Mouse (Mus musculus) intestine, postnatal 0 days (tissue): ENCODE results near the gene Gng3. TPM values are rescaled to one million over a fixed set of nuclear protein-coding genes. Genes with fewer than 3 reads are reported as not detected.
"Not testable (repeated sequence)": the region's sequence is repeated elsewhere in the genome, so short reads cannot be mapped to it uniquely, and the experiment has no call there.

Experiments
- ATAC-seq: fragments of 200-750 bp; cut with Nextera tagmentation; 2 replicates; pipeline ENCODE4 v1.8.0; 2017; ENCODE audit warnings: mild to moderate bottlenecking, moderate TSS enrichment, moderate library complexity
- H3K27ac ChIP-seq: fragments of 300-500 bp; sonication (generic); 2 replicates; pipeline ENCODE4 v1.5.1; 2014; ENCODE audit warnings: mild to moderate bottlenecking, low read depth, low read length, moderate library complexity
- H3K27me3 ChIP-seq: fragments of 300-500 bp; sonication (generic); replicated peaks from 2 replicates; pipeline ENCODE4 v1.6.1; 2014; ENCODE audit warnings: low read length, mixed read lengths; ENCODE audit not compliant: control insufficient read depth, insufficient read depth
- H3K36me3 ChIP-seq: fragments of 300-500 bp; sonication (generic); 2 replicates; pipeline ENCODE4 v1.6.1; 2014; ENCODE audit warnings: mild to moderate bottlenecking, moderate library complexity; ENCODE audit not compliant: control insufficient read depth, insufficient read depth
- H3K4me1 ChIP-seq: fragments of 300-500 bp; sonication (generic); replicated peaks from 2 replicates; pipeline ENCODE4 v1.6.1; 2014; ENCODE audit warnings: antibody characterized with exemption, low read length, mixed read lengths; ENCODE audit not compliant: control insufficient read depth, insufficient read depth
- H3K4me2 ChIP-seq: fragments of 300-500 bp; sonication (generic); replicated peaks from 2 replicates; pipeline ENCODE4 v1.6.1; 2014; ENCODE audit warnings: low read depth, mild to moderate bottlenecking, moderate library complexity
- H3K4me3 ChIP-seq: fragments of 300-500 bp; sonication (generic); 2 replicates; pipeline ENCODE4 v1.5.1; 2014; ENCODE audit warnings: low read depth, low read length
- H3K9ac ChIP-seq: fragments of 300-500 bp; sonication (generic); 2 replicates; pipeline ENCODE4 v1.6.1; 2014; ENCODE audit warnings: mild to moderate bottlenecking, low read depth, low read length
- H3K9me3 ChIP-seq: fragments of 300-500 bp; sonication (generic); 2 replicates; pipeline ENCODE4 v1.6.1; 2016; ENCODE audit warnings: mixed run types; ENCODE audit not compliant: control insufficient read depth
- CTCF ChIP-seq: sonication (generic); IDR thresholded peaks from 2 replicates; pipeline ENCODE4 v1.5.1; 2016; ENCODE audit warnings: low read depth, mild to moderate bottlenecking, control low read depth, antibody characterized with exemption, moderate library complexity
- WGBS: fragments of 180-500 bp; shearing (Covaris S2); extraction: QIAGEN DNeasy Blood & Tissue Kit; methylation state at CpG from one replicate; pipeline ENCODE4 v1.1.7; 2014; 5-methylcytosine and 5-hydroxymethylcytosine counted together
- polyA plus RNA-seq: library from polyadenylated mRNA; unstranded; fragments of >200 nt; fragmentation: Nextera tagmentation; extraction: Ambion mirVana; gene quantifications from 2 replicates; pipeline ENCODE4 v1.2.1, GENCODE M21; 2015

The Gng3 gene
- polyA plus RNA-seq, 1 experiment from 2014 or later: 9.4 TPM

DNA sequence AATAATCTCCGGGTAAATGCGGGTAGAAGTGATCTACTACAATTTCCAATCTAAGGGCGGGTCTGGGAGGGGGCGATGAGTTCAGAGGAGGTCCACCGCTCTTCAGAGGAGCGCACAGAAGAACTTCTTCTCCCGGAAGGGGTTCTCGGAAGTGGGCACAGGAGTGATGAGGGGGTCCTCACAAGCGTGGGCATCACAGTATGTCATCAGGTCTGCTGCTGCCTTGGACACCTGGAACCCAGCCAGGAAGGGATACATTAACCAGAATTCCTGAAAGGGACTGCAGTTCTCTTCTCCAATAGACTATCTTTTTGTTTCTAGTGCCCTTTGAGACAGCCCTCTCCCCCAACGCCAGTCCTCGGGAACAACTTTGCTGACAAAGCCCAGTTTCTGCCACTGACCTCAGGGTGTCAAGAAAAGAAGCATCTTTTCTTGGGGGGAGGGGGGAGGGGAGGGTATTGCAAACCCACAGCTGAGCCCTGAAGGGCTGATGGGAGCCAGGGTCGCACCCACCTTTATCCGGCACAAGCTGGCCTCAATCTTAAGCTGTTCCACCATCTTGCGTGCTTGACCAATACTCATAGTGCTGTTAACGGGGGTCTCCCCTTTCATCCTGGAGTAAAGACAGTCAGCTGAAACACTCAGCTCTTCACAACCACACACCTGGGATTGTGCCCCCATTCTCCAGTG, 808 bp downstream of the Gng3 start:
- no peak for ATAC-seq

DNA sequence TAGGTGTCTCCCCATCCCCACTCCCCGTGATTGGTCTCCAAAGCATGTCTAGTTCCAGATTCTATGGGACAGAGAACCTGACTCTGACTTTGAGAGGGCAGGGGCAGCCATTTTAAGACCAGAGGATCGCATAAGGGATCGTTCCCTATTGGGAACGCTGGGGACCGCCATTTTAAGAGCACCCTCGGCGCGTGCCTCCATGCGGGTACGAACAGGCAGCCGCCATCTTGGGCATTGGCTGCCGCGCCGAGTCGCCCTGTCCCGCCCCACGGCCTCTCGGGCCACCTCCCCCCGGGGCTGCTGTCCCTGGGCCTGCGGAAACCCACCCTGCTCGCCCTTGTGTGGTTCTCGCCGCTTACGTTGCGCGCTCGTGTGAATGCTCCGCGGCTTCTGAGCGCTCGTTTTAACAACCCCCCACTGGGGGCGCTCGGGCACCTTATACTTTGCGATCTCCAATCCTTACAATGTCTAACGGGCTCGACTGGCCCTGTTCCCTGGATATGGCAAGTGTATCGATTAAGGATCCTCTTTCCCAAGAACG, 1.7 kb downstream of the Gng3 start, which contains the start of gene Bscl2:
Bscl2 (plus strand) TSS at position 217 of the 541 bp plus-strand sequence.
- Histone ChIP-seq H3K36me3 (peaks cover 24% of the 10 kb centered on the region), H3K4me3 (peak within 1 kb of the TSS; percentile 62), H3K27me3 (no peaks in the 10 kb centered on the region), H3K9me3 (no peaks in the 10 kb centered on the region), H3K9ac (peak within 1 kb of the TSS; percentile 83), H3K4me1 (no peaks in the 10 kb centered on the region), H3K4me2 (peak within 1 kb of the TSS; percentile 89), H3K27ac (peak within 1 kb of the TSS; percentile 92)
- under 1% methylated on average over 38 of the region's 38 CpGs for WGBS
- peak; percentile 74 for TF ChIP-seq CTCF
- peak; percentile 74 for ATAC-seq

More for the DNA sequence above, 808 bp downstream of the Gng3 start:
- H3K9me3 ChIP-seq: no peaks in the 10 kb centered on the region
- whole genome bisulfite sequencing: 20% methylated on average over 15 of the region's 15 CpGs
- peak overlapping the region; percentile 92 for H3K27ac ChIP-seq
- peaks cover 15% of the 10 kb centered on the region for H3K36me3 ChIP-seq
- H3K4me3 ChIP-seq: peak overlapping the region; percentile 62
- no peaks in the 10 kb centered on the region for H3K27me3 ChIP-seq
- peak overlapping the region; percentile 89 for H3K4me2 ChIP-seq
- TF ChIP-seq CTCF: no peak
- no peaks in the 10 kb centered on the region for H3K4me1 ChIP-seq
- H3K9ac ChIP-seq: peak overlapping the region; percentile 83

DNA sequence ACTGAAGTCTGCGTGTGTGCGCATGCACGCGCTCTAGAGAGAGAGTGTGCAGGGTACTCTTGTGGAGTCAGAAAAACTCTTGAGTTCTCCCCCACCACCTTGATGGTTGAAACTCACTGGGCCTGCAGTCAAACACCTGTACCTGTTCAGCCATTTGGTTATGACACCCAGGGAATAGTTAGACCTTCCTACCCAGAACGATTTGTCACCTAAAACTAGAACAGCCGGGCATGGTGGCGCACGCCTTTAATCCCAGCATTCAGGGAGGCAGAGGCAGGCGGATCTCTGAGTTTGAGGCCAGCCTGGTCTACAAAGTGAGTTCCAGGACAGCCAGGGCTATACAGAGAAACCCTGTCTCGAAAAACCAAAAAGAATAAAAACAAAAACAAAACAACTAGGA, 2.7 kb downstream of the Gng3 start:
- not testable (repeated sequence) for ATAC-seq, H3K4me1 ChIP-seq, H3K27me3 ChIP-seq, H3K4me3 ChIP-seq, H3K4me2 ChIP-seq, H3K9ac ChIP-seq, H3K27ac ChIP-seq, H3K9me3 ChIP-seq
- peaks cover 34% of the 10 kb centered on the region for H3K36me3 ChIP-seq
- 92% methylated on average over 10 of the region's 10 CpGs for WGBS

DNA sequence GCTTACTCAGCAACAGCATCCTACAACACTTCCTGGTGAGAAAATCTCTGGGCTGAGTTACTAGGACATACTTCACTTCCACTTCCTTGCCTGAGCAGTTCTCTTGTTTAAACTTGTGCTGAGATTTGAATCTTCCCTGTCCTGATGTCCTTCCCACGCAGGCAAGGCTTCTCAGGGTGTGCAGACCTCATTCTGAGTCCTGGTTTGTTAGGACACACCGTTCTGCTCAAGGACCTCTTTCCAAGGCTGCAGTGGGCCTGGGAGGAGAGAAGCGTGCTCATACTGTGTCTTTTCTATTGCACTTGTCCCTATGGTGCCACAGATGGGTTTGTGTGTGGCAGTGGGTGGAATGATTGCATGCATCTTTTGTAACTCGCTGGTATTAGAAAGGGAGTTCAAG, 6.0 kb downstream of the Gng3 start:
- no peak for ATAC-seq
- Histone ChIP-seq H3K4me1 (no peaks in the 10 kb centered on the region), H3K4me2 (no peak overlapping the region), H3K27ac (no peak overlapping the region), H3K9me3 (no peaks in the 10 kb centered on the region), H3K9ac (no peak overlapping the region), H3K36me3 (peaks cover 67% of the 10 kb centered on the region), H3K4me3 (no peak overlapping the region), H3K27me3 (no peaks in the 10 kb centered on the region)
- TF ChIP-seq CTCF: no peak
- 89% methylated on average over 4 of the region's 4 CpGs for WGBS

DNA sequence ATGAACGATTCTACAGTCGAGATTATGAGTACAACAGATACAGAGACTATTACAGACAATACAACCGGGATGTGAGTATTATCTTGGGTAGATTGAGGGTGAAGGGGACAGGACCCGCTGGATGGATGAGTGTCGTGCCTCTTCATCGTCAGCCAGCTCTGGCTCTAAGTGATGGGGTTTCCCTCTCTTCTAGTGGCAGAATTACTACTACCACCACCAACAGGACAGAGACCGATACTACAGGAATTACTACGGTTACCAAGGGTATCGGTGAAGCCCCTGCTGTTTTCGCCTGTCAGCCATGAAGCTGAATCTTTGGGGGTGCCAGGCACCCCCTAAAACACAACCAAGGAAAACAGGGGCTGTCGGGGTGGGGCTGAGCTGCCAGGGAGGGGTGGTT, 7.7 kb downstream of the Gng3 start:
- Histone ChIP-seq H3K9ac (no peak overlapping the region), H3K9me3 (no peaks in the 10 kb centered on the region), H3K4me2 (no peak overlapping the region), H3K4me1 (no peaks in the 10 kb centered on the region), H3K27ac (no peak overlapping the region), H3K36me3 (peaks cover 82% of the 10 kb centered on the region), H3K4me3 (no peak overlapping the region), H3K27me3 (no peaks in the 10 kb centered on the region)
- no peak for TF ChIP-seq CTCF
- no peak for ATAC-seq
- WGBS: 84% methylated on average over 11 of the region's 11 CpGs

DNA sequence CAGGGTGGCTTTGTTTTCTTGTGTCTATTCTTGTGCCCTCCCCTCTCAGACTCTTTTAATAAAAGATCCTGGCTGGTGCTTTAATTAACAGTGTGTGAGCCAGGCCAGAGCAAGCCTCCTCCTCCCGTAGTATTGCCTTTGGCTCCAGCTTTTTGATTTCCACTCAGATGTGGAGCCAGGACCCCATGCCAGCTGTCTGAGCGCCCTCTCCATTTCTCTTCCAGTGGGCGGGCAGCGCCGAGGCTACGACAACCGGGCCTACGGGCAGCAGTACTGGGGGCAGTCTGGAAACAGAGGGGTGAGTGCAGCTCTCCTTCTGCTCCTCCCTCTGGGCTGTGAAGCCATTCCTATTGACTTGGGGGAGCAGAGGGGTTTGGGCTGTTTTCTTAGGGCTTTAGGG, 8.3 kb downstream of the Gng3 start:
- Histone ChIP-seq H3K4me2 (no peak overlapping the region), H3K9me3 (no peaks in the 10 kb centered on the region), H3K9ac (no peak overlapping the region), H3K27me3 (no peaks in the 10 kb centered on the region), H3K27ac (no peak overlapping the region), H3K4me3 (no peak overlapping the region), H3K36me3 (peaks cover 87% of the 10 kb centered on the region), H3K4me1 (no peaks in the 10 kb centered on the region)
- WGBS: 87% methylated on average over 8 of the region's 8 CpGs
- no peak for ATAC-seq
- TF ChIP-seq CTCF: no peak
